Mouse (Mus musculus) heart, embryonic 11.5 days (tissue): ENCODE measurements at regions not wholly inside any gene's neighbourhood (a gene's known extent, or its start where the extent isn't known, plus 50 kb on each side); places are given as distances from the start of the nearest gene placed in this dataset.

Experiments
- ATAC-seq: fragments of 200-750 bp; cut with Nextera tagmentation; replicated peaks from 2 replicates; pipeline ENCODE4 v1.8.0; 2017; ENCODE audit warnings: moderate library complexity; ENCODE audit not compliant: insufficient number of reproducible peaks, low FRiP score, low TSS enrichment
- H3K27ac ChIP-seq: fragments of 300-500 bp; sonication (generic); 2 replicates; pipeline ENCODE4 v1.5.1; 2014; ENCODE audit warnings: mild to moderate bottlenecking, low read depth, low read length
- H3K27me3 ChIP-seq: fragments of 300-500 bp; sonication (generic); 2 replicates; pipeline ENCODE4 v1.6.1; 2014; ENCODE audit warnings: mild to moderate bottlenecking, low read length, mixed read lengths; ENCODE audit not compliant: control insufficient read depth, insufficient read depth
- H3K36me3 ChIP-seq: fragments of 300-500 bp; sonication (generic); 2 replicates; pipeline ENCODE4 v1.6.1; 2014; ENCODE audit warnings: mild to moderate bottlenecking, low read length, moderate library complexity, mixed read lengths; ENCODE audit not compliant: control insufficient read depth, insufficient read depth
- H3K4me1 ChIP-seq: fragments of 300-500 bp; sonication (generic); 2 replicates; pipeline ENCODE4 v1.6.1; 2014; ENCODE audit warnings: low read length; ENCODE audit not compliant: control insufficient read depth, insufficient read depth
- H3K4me2 ChIP-seq: fragments of 300-500 bp; sonication (generic); 2 replicates; pipeline ENCODE4 v1.6.1; 2014; ENCODE audit warnings: mild to moderate bottlenecking, moderate library complexity
- H3K4me3 ChIP-seq: fragments of 300-500 bp; sonication (generic); 2 replicates; pipeline ENCODE4 v1.5.1; 2014; ENCODE audit warnings: low read depth, low read length
- H3K9ac ChIP-seq: fragments of 300-500 bp; sonication (generic); 2 replicates; pipeline ENCODE4 v1.6.1; 2014; ENCODE audit warnings: mild to moderate bottlenecking, low read depth, low read length, moderate library complexity
- H3K9me3 ChIP-seq: fragments of 300-500 bp; sonication (generic); replicated peaks from 2 replicates; pipeline ENCODE4 v1.6.1; 2016; ENCODE audit warnings: low read length; ENCODE audit not compliant: control insufficient read depth
- WGBS: fragments of 180-500 bp; shearing (Covaris S2); extraction: QIAGEN DNeasy Blood & Tissue Kit; methylation state at CpG from one replicate; pipeline ENCODE4 v1.1.7; 2014; ENCODE audit not compliant: insufficient replicate concordance; 5-methylcytosine and 5-hydroxymethylcytosine counted together

DNA sequence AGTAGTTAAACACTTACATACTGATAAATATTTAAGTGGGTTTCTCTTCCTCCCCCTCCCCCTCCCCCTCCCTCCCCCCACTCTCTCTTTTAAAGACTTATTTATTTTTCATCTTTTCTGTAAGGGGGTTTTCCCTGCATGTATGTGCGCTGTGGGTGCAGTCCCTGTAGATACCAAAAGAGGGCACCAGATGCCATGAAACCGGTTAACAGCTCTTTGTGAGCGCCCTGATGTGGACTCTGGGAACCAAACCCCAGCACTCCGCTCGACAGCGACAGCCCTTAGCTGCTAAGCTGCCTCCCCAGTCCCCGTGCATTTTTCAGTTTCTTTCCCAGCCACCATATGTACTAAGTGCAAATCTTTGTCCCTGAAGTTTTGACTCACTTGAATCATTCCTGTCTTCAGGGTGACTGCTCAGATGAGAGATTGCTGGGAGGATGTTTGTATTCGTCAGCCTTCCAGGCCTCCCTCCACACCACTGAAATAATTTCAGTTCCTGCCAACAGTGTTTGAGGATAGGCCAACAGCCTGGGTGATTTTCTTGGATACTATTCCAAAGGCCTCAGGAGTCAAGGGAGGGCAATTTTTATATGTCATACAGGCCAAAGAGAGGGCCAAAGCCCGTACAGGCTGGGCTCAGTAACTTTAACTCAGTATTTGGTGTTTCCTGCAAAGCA, 309.3 kb downstream of the Prdm2 start:
- no peaks in the 10 kb centered on the region for H3K36me3 ChIP-seq
- H3K27me3 ChIP-seq = no peaks in the 10 kb centered on the region
- H3K4me2 ChIP-seq = no peak overlapping the region
- no peak overlapping the region for H3K27ac ChIP-seq
- ATAC-seq = no peak
- H3K9ac ChIP-seq = no peak overlapping the region
- 65% methylated on average over 9 of the region's 9 CpGs for WGBS
- no peaks in the 10 kb centered on the region for H3K9me3 ChIP-seq
- no peaks in the 10 kb centered on the region for H3K4me1 ChIP-seq
- no peak overlapping the region for H3K4me3 ChIP-seq

GRCm38 (mm10) chr4:142900792-142901191, 312.0 kb downstream of the Prdm2 start:
- H3K27ac ChIP-seq = no peak overlapping the region
- H3K36me3 ChIP-seq = no peaks in the 10 kb centered on the region
- H3K9ac ChIP-seq = no peak overlapping the region
- peaks cover 2% of the 10 kb centered on the region; the same call in 1 of the 2 replicates for H3K9me3 ChIP-seq
- ATAC-seq = no peak
- H3K27me3 ChIP-seq = no peaks in the 10 kb centered on the region
- H3K4me2 ChIP-seq = no peak overlapping the region
- H3K4me3 ChIP-seq = no peak overlapping the region
- H3K4me1 ChIP-seq = no peaks in the 10 kb centered on the region
- WGBS = 76% methylated on average over 8 of the region's 9 CpGs

- 68% methylated on average over 1 of the region's 1 CpGs for WGBS
Measured at GRCm38 (mm10) chr4:142898994-142899393, 313.8 kb downstream of the Prdm2 start.

GRCm38 (mm10) chr4:142890711-142891110, 322.1 kb downstream of the Prdm2 start:
- no peak overlapping the region for H3K9ac ChIP-seq
- no peak overlapping the region for H3K4me2 ChIP-seq
- H3K27me3 ChIP-seq = no peaks in the 10 kb centered on the region
- H3K4me3 ChIP-seq = no peak overlapping the region
- H3K9me3 ChIP-seq = no peaks in the 10 kb centered on the region; the same call in 1 of the 2 replicates
- no peaks in the 10 kb centered on the region for H3K4me1 ChIP-seq
- no peak overlapping the region for H3K27ac ChIP-seq
- H3K36me3 ChIP-seq = no peaks in the 10 kb centered on the region
- no peak for ATAC-seq
- WGBS = 85% methylated on average over 1 of the region's 1 CpGs

More at GRCm38 (mm10) chr4:142898994-142899393, 313.8 kb downstream of the Prdm2 start:
- Histone ChIP-seq H3K4me1 (no peaks in the 10 kb centered on the region), H3K27ac (no peak overlapping the region), H3K4me3 (no peak overlapping the region), H3K36me3 (no peaks in the 10 kb centered on the region), H3K9me3 (peaks cover 2% of the 10 kb centered on the region; the same call in 1 of the 2 replicates), H3K9ac (no peak overlapping the region), H3K4me2 (no peak overlapping the region), H3K27me3 (no peaks in the 10 kb centered on the region)
- no peak for ATAC-seq

DNA sequence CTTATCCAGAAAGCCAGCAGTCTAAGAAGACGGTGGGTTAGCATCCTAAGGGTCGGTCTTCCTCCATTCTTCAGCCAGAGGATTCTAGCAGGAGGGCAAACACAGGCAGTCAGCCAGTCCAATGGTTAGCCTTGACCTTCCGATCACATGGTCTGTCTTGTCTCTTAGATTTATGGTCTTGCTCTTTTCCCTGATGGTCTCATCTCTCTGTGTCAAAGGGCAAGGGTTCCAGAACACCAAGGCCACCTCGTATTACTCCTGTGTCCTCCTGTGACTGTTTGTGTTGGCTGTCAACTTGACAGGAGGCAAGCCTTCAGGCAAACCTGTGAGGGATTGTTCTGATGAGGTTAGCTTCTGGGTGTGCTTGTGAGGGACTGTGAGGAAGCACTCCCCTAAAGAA, 323.9 kb downstream of the Prdm2 start:
- H3K9ac ChIP-seq = no peak overlapping the region
- no peaks in the 10 kb centered on the region for H3K36me3 ChIP-seq
- no peak overlapping the region for H3K4me2 ChIP-seq
- 69% methylated on average over 4 of the region's 4 CpGs for WGBS
- H3K27ac ChIP-seq = no peak overlapping the region
- no peaks in the 10 kb centered on the region; the same call in 1 of the 2 replicates for H3K9me3 ChIP-seq
- H3K4me3 ChIP-seq = no peak overlapping the region
- H3K27me3 ChIP-seq = no peaks in the 10 kb centered on the region; the same call in 1 of the 2 replicates
- no peaks in the 10 kb centered on the region for H3K4me1 ChIP-seq
- no peak for ATAC-seq

- Histone ChIP-seq H3K9ac (no peak overlapping the region), H3K4me1 (no peaks in the 10 kb centered on the region), H3K27me3 (no peaks in the 10 kb centered on the region; the same call in 1 of the 2 replicates), H3K9me3 (no peaks in the 10 kb centered on the region; the same call in 1 of the 2 replicates), H3K4me2 (no peak overlapping the region), H3K4me3 (no peak overlapping the region), H3K36me3 (no peaks in the 10 kb centered on the region), H3K27ac (no peak overlapping the region)
- ATAC-seq = no peak
- 41% methylated on average over 6 of the region's 6 CpGs for WGBS
Measured at GRCm38 (mm10) chr4:142887876-142888275, 324.9 kb downstream of the Prdm2 start.

GRCm38 (mm10) chr4:142880323-142880759, 332.5 kb downstream of the Prdm2 start:
- ATAC-seq = no peak
- no peaks in the 10 kb centered on the region; the same call in 1 of the 2 replicates for H3K27me3 ChIP-seq

DNA sequence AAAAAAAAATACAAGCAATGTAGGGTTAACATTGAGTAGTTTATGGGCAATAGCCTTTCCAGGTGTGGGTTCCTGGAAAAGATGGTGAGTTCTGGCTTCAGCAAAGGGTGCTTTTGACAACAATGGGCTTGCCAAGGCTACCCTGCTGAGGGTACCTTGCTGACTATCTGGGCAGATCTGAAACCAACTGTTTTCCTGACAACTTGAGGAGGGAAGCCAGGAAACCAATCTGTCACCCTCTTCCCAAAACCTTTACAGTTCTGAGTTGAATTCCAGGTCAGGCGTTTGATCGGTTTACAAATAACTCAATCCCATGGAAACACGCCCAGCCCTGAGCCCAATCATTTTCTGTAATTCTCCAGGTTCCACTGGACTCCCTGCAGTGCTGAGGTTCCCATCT, 336.6 kb downstream of the Prdm2 start:
- WGBS = 88% methylated on average over 3 of the region's 3 CpGs
- H3K4me3 ChIP-seq = no peak overlapping the region
- no peaks in the 10 kb centered on the region for H3K27me3 ChIP-seq
- H3K9me3 ChIP-seq = no peaks in the 10 kb centered on the region
- no peaks in the 10 kb centered on the region for H3K36me3 ChIP-seq
- H3K4me2 ChIP-seq = no peak overlapping the region
- no peaks in the 10 kb centered on the region for H3K4me1 ChIP-seq
- ATAC-seq = no peak
- H3K27ac ChIP-seq = no peak overlapping the region
- H3K9ac ChIP-seq = no peak overlapping the region

More at GRCm38 (mm10) chr4:142880323-142880759, 332.5 kb downstream of the Prdm2 start:
- Histone ChIP-seq H3K36me3 (no peaks in the 10 kb centered on the region), H3K4me1 (no peaks in the 10 kb centered on the region), H3K9me3 (no peaks in the 10 kb centered on the region), H3K27ac (no peak overlapping the region), H3K9ac (no peak overlapping the region), H3K4me3 (no peak overlapping the region), H3K4me2 (no peak overlapping the region)
- 0% methylated on average over 2 of the region's 2 CpGs for whole genome bisulfite sequencing

DNA sequence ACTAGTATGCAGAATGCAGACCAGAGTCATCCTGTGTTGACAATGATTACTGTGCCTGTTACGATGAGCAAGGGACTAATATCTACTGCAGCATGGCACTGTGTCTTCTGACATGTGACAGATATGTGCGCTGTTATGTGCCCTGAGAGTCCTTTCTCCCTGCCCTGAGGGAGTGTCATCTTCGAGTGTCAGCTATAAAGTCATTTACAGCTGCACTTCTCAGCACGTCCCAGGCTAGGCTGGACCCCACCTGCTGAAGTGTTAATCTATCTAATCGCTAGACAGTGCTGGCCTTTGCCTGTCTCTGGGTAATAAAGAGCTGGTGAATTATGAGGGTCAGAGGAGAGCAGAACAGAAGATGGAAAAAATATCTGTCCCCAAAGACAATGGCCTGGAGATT, 337.7 kb downstream of the Prdm2 start:
- Histone ChIP-seq H3K9ac (no peak overlapping the region), H3K27ac (no peak overlapping the region), H3K4me1 (no peaks in the 10 kb centered on the region), H3K4me3 (no peak overlapping the region), H3K36me3 (no peaks in the 10 kb centered on the region), H3K4me2 (no peak overlapping the region), H3K27me3 (no peaks in the 10 kb centered on the region), H3K9me3 (no peaks in the 10 kb centered on the region)
- WGBS = 59% methylated on average over 5 of the region's 5 CpGs
- no peak for ATAC-seq
